Mouse (Mus musculus): ENCODE data around the gene Mrpl51. TPM values are rescaled to one million over a fixed set of nuclear protein-coding genes. Genes with fewer than 3 reads are reported as not detected.
A peak's percentile ranks its signal among the peaks of the same experiment; 100 is the strongest.
"Not testable (repeated sequence)": the region's sequence is repeated elsewhere in the genome, so short reads cannot be mapped to it uniquely, and the experiment has no call there.

Gene Mrpl51
- total RNA-seq, 2 experiments from 2014 or later: 70.4 to 73.6 TPM

GRCm38 (mm10) chr6:125156903-125157614 is 34.5 kb upstream of the Mrpl51 start:
- intact Hi-C loops (cut with DNase I): no loop called here
- peak in 1 of 2 experiments; percentile 29 for DNase-seq (ENCODE audit: low spot score in 2 of 2)

GRCm38 (mm10) chr6:125158944-125159492 is 32.6 kb upstream of the Mrpl51 start:
- DNase-seq (ENCODE audit: low spot score in 2 of 2): no peak
- intact Hi-C loops (cut with DNase I): no loop called here

GRCm38 (mm10) chr6:125159773-125160557 is 31.6 kb upstream of the Mrpl51 start:
- intact Hi-C loops (cut with DNase I): no loop called here

GRCm38 (mm10) chr6:125160558-125160853 is 31.1 kb upstream of the Mrpl51 start:
- intact Hi-C loops (cut with DNase I): no loop called here
- peak in 1 of 2 experiments; percentile 21 for DNase-seq (ENCODE audit: low spot score in 2 of 2)

More at GRCm38 (mm10) chr6:125159773-125160557, 31.6 kb upstream of the Mrpl51 start:
- DNase-seq (ENCODE audit: low spot score in 2 of 2): no peak

- DNase-seq (ENCODE audit: low spot score in 2 of 2): peak; percentile 60 to 72
- intact Hi-C loops (cut with DNase I): no loop called here
Measured at GRCm38 (mm10) chr6:125160854-125161760, 30.5 kb upstream of the Mrpl51 start.

- intact Hi-C loops (cut with DNase I): not testable (repeated sequence)
Measured at GRCm38 (mm10) chr6:125161971-125162370, 29.6 kb upstream of the Mrpl51 start.

GRCm38 (mm10) chr6:125162615-125163305 is 28.8 kb upstream of the Mrpl51 start:
- intact Hi-C loops (cut with DNase I); DNase-seq (ENCODE audit: low spot score in 2 of 2): not testable (repeated sequence)

More at GRCm38 (mm10) chr6:125161971-125162370, 29.6 kb upstream of the Mrpl51 start:
- peak; percentile 66 to 82 for DNase-seq (ENCODE audit: low spot score in 2 of 2)

GRCm38 (mm10) chr6:125163801-125164657 is 27.6 kb upstream of the Mrpl51 start:
- intact Hi-C loops (cut with DNase I): loop anchor here (2.0 kb wide), 2 partner anchors 15 to 107 kb away; no protein-coding TSS in a partner anchor

GRCm38 (mm10) chr6:125164672-125165327 is 26.8 kb upstream of the Mrpl51 start:
- intact Hi-C loops (cut with DNase I): loop anchor here (2.0 to 5.0 kb wide), 3 partner anchors 16 to 106 kb away; partner anchors contain the start of gene Vamp1
- peak; percentile 49 to 52 for DNase-seq (ENCODE audit: low spot score in 2 of 2)

More at GRCm38 (mm10) chr6:125163801-125164657, 27.6 kb upstream of the Mrpl51 start:
- peak; percentile 33 to 62 for DNase-seq (ENCODE audit: low spot score in 2 of 2)

GRCm38 (mm10) chr6:125165328-125165891 is 26.2 kb upstream of the Mrpl51 start:
- DNase-seq (ENCODE audit: low spot score in 2 of 2): peak; percentile 98 to 99
- intact Hi-C loops (cut with DNase I): loop anchor here (2.0 to 5.0 kb wide), 3 partner anchors 17 to 105 kb away; partner anchors contain the start of gene Vamp1

- peak; percentile 22 to 49 for DNase-seq (ENCODE audit: low spot score in 2 of 2)
- intact Hi-C loops (cut with DNase I): loop anchor here (5.0 kb wide), 1 partner anchor 51 kb away; the partner anchor contains the start of gene Vamp1
Measured at GRCm38 (mm10) chr6:125166051-125166751, 25.4 kb upstream of the Mrpl51 start, which contains the start of gene Gapdh. Gapdh (minus strand) TSS chr6:125166467.

- DNase-seq (ENCODE audit: low spot score in 2 of 2): peak; percentile 60 to 62
- intact Hi-C loops (cut with DNase I): loop anchor here (5.0 kb wide), 1 partner anchor 50 kb away; the partner anchor contains the start of gene Vamp1
Measured at GRCm38 (mm10) chr6:125166861-125167650, 24.5 kb upstream of the Mrpl51 start.

- intact Hi-C loops (cut with DNase I): loop anchor here (5.0 kb wide), 1 partner anchor 49 kb away; the partner anchor contains the start of gene Vamp1
- DNase-seq (ENCODE audit: low spot score in 2 of 2): peak in 1 of 2 experiments; percentile 58
Measured at GRCm38 (mm10) chr6:125168086-125168485, 23.5 kb upstream of the Mrpl51 start.

- DNase-seq (ENCODE audit: low spot score in 2 of 2): no peak
- intact Hi-C loops (cut with DNase I): no loop called here
Measured at GRCm38 (mm10) chr6:125170194-125170593, 21.4 kb upstream of the Mrpl51 start.

GRCm38 (mm10) chr6:125172474-125172873 is 19.1 kb upstream of the Mrpl51 start:
- intact Hi-C loops (cut with DNase I): no loop called here

More at GRCm38 (mm10) chr6:125172474-125172873, 19.1 kb upstream of the Mrpl51 start:
- no peak for DNase-seq (ENCODE audit: low spot score in 2 of 2)

All from left cerebral cortex, postnatal 25 days (tissue).